Mouse (Mus musculus): ENCODE data around the gene Gpr160.

DNA sequence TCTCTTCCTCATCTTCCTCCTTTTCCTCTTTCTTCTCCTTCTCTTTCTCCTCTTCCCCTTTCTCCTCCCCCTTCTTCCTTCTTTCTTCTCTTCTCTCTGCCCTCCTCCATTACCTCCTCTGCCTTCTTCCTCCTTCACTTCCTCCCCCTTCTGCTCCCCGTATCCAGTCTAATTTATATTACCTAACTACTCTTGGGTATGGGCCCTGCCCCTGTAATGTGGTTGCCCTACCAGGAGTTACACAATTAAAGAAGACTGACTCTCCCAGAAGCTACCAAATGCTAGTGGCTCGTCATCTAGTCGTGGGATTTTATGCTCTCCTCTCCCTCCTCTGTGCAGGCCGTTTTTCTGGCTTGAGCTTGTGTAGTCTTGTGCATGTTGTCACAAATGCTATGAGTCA is 5.0 kb downstream of the Gpr160 start:
- TF ChIP-seq EP300 (IDR thresholded peaks at IDR 0.05; ENCODE audit: low read depth in 1 of 2, low read length in 2 of 2) (no peak), POLR2AphosphoS5 (IDR thresholded peaks at IDR 0.05; ENCODE audit: borderline replicate concordance, low read depth, low read length) (no peak), POLR2A (IDR thresholded peaks at IDR 0.05; ENCODE audit: control insufficient read depth in 1 of 2, insufficient read depth in 1 of 2, low read depth in 1 of 2, low read length in 2 of 2, poor library complexity in 1 of 2) (no peak), GATA1 (IDR thresholded peaks at IDR 0.05; ENCODE audit: low read depth, low read length) (no peak), CTCF (IDR thresholded peaks at IDR 0.05 in 2 of 3, conservative IDR thresholded peaks at IDR 0.05 in 1 of 3; ENCODE audit: control insufficient read depth in 1 of 3, insufficient read depth in 1 of 3, low read depth in 2 of 3, low read length in 3 of 3, poor library complexity in 1 of 3, severe bottlenecking in 1 of 3) (no peak), USF1 (IDR thresholded peaks at IDR 0.05; ENCODE audit: low read depth, low read length) (no peak), TAL1 (IDR thresholded peaks at IDR 0.05; ENCODE audit: low read length) (no peak), ZNF384 (IDR thresholded peaks at IDR 0.05; ENCODE audit: low read depth, low read length) (no peak), USF2 (IDR thresholded peaks at IDR 0.05; ENCODE audit: borderline replicate concordance in 1 of 2, insufficient read depth in 1 of 2, low read depth in 1 of 2, low read length in 2 of 2) (no peak), ZC3H11A (IDR thresholded peaks at IDR 0.05; ENCODE audit: low read depth, low read length) (no peak), POLR2AphosphoS2 (IDR thresholded peaks at IDR 0.05; ENCODE audit: low read length) (no peak)
